Mouse (Mus musculus): ENCODE measurements around the gene Vmn2r110.

The Vmn2r110 gene

DNA sequence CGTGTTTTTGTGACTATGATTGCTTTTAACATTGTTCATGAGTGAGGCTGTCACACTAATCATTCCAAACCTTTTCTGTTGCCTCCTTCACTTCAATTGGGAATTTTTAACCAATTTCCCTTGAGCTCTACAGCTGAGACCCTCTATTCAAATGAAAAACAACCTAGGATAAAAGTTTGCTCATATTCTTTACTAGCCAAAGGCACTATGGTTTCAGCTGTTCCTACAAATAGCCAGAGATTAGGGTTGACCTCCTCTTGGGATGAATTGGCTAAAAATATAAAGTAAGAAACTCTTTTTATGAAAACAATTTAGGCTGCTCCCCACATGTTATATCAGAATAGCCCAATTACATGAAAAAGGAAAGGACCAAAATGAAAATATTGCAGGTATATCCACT is at the start of gene Vmn2r110:
Vmn2r110 (minus strand) TSS at position 101 of the 400 bp plus-strand sequence.
- DNase-seq (ENCODE audit: low read depth) = no peak

DNA sequence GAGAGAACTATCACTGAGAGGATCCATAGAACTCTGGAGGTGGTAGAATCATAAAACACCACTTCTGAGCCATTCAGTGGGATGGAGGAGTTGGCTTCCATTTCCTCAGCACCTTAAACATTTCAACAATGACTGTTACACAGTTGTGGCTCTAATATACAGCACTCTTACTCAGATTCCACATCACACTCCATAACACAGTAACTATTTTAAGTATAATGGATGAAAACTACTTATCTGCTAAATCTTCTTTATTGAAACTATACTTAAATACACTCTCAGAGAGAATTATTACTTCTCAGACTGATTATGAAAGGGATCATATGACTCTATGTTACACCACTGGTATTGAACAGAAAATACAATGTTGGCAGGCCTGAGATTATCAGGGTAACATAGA is 28.6 kb upstream of the Vmn2r110 start, which contains the start of gene Fpr-rs3:
Fpr-rs3 (minus strand) TSS at position 101 of the 400 bp plus-strand sequence.
- DNase-seq (ENCODE audit: low read depth) = no peak

- DNase-seq (ENCODE audit: low read depth) = no peak
These were observed 31.6 kb downstream of the Vmn2r110 start, which contains the start of gene Vmn2r109 for GRCm38 (mm10) chr17:20564656-20565055. Gene Vmn2r109 (minus strand): TSS chr17:20564756.

Data from fibroblast of lung, adult 2 months (primary cell).